Mouse (Mus musculus) forebrain, embryonic 13.5 days (tissue): ENCODE data around the gene Gm49383. TPM values are rescaled to one million over a fixed set of nuclear protein-coding genes. Genes with fewer than 3 reads are reported as not detected.
A peak's percentile ranks its signal among the peaks of the same experiment; 100 is the strongest.

ENCODE experiments used
- ATAC-seq: fragments of 200-750 bp; cut with Nextera tagmentation; 2 replicates; pipeline ENCODE4 v1.8.0; 2017
- H3K27ac ChIP-seq: fragments of 300-500 bp; sonication (generic); 2 replicates; pipeline ENCODE4 v1.5.1; 2015; ENCODE audit warnings: inconsistent platforms, mild to moderate bottlenecking, moderate library complexity
- H3K27me3 ChIP-seq: fragments of 300-500 bp; sonication (generic); 2 replicates; pipeline ENCODE4 v1.6.1; 2015; ENCODE audit warnings: mild to moderate bottlenecking, inconsistent platforms
- H3K36me3 ChIP-seq: fragments of 300-500 bp; sonication (generic); 2 replicates; pipeline ENCODE4 v1.6.1; 2015; ENCODE audit warnings: mild to moderate bottlenecking, inconsistent platforms; ENCODE audit not compliant: poor library complexity, severe bottlenecking
- H3K4me1 ChIP-seq: fragments of 300-500 bp; sonication (generic); 2 replicates; pipeline ENCODE4 v1.6.1; 2015; ENCODE audit warnings: inconsistent platforms
- H3K4me2 ChIP-seq: fragments of 300-500 bp; sonication (generic); 2 replicates; pipeline ENCODE4 v1.6.1; 2015; ENCODE audit warnings: inconsistent platforms, mild to moderate bottlenecking, moderate library complexity
- H3K4me3 ChIP-seq: fragments of 300-500 bp; sonication (generic); 2 replicates; pipeline ENCODE4 v1.5.1; 2015; ENCODE audit warnings: mild to moderate bottlenecking, inconsistent platforms
- H3K9ac ChIP-seq: fragments of 300-500 bp; sonication (generic); 2 replicates; pipeline ENCODE4 v1.6.1; 2015; ENCODE audit warnings: mild to moderate bottlenecking, inconsistent platforms
- H3K9me3 ChIP-seq: fragments of 300-500 bp; sonication (generic); replicated peaks from 2 replicates; pipeline ENCODE4 v1.6.1; 2016; ENCODE audit warnings: inconsistent platforms
- WGBS: fragments of 180-500 bp; shearing (Covaris S2); methylation state at CpG from one replicate; pipeline ENCODE4 v1.1.7; 2015; 5-methylcytosine and 5-hydroxymethylcytosine counted together
- polyA plus RNA-seq: library from polyadenylated mRNA; unstranded; fragments of >200 nt; fragmentation: Nextera tagmentation; extraction: Ambion mirVana; gene quantifications from 2 replicates; pipeline ENCODE4 v1.2.1, GENCODE M21; 2015

The Gm49383 gene
- polyA plus RNA-seq, 1 experiment from 2014 or later, result 37.0 TPM

DNA sequence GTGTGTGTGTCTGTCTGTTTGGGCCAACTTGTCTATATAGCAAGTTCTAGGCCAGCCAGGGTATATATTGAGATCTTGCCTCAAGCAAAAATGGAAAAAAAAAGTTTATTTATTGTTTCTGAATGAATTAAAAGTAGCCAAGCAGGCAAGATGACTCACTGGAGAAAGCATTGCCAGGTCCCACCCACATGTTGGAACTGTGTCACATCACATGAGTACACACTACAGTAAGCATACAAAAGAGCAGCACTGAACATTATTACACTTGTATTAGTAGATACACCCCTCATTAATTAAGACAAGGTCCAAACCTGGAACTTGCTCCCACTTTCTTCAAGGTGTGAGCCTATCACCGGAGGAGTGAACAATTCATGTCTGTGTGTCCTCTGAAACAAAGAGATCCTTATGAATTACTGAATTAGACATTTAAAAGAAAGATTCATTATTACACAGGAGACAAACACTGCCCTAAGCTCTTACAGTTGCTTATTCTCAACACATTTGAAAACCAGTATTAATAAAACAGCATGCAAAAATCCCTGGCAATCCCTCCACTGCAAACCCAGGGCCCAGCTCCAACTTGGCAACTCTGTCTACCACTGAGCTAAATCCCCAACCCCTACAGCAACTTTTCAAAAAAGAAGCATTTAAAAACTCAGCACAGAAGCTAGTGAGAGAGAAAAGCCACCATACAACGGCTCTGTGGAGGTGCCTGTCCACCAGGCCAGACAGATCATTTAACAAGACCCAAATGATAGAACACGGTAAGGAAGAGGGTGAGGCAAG lies 18.3 kb upstream of the Gm49383 start:
- Histone ChIP-seq H3K36me3 (peaks cover 58% of the 10 kb centered on the region), H3K4me3 (no peak overlapping the region), H3K27ac (no peak overlapping the region), H3K9me3 (no peaks in the 10 kb centered on the region), H3K4me2 (no peak overlapping the region), H3K4me1 (no peaks in the 10 kb centered on the region), H3K9ac (no peak overlapping the region), H3K27me3 (no peaks in the 10 kb centered on the region)
- 85% methylated on average over 3 of the region's 3 CpGs for WGBS
- peak; percentile 51; the same call in 1 of the 2 replicates for ATAC-seq

GRCm38 (mm10) chr12:69214393-69214792 lies 17.5 kb upstream of the Gm49383 start:
- Histone ChIP-seq H3K4me1 (no peaks in the 10 kb centered on the region), H3K9ac (no peak overlapping the region), H3K36me3 (peaks cover 59% of the 10 kb centered on the region), H3K4me2 (no peak overlapping the region), H3K27ac (no peak overlapping the region), H3K27me3 (no peaks in the 10 kb centered on the region), H3K4me3 (no peak overlapping the region), H3K9me3 (no peaks in the 10 kb centered on the region)
- 96% methylated on average over 7 of the region's 7 CpGs for WGBS
- no peak for ATAC-seq

DNA sequence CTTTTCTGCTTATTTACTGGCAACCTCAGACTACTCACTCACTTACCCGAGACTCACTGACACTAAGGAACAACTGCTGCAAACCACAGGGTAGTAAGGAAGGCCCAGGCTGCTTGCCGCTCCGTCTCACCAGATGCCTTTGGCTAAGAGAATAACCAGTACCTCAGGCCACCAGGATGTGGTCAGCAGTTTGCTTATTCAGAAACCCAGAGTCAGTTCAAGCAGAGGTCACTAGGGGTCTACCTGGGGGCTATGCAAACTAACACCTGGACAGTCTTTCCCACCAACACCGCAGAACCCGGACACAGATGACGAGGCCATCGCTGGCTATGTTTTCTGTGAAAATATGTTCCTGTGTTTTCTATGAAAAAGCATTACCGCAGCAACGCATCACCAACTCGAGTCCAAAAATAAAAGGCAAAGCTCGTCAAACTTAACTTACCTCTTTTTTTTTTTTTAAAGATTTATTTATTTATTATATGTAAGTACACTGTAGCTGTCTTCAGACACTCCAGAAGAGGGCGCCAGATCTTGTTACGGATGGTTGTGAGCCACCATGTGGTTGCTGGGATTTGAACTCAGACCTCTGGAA lies 16.4 kb upstream of the Gm49383 start:
- peaks cover 56% of the 10 kb centered on the region for H3K36me3 ChIP-seq
- 95% methylated on average over 13 of the region's 13 CpGs for WGBS

DNA sequence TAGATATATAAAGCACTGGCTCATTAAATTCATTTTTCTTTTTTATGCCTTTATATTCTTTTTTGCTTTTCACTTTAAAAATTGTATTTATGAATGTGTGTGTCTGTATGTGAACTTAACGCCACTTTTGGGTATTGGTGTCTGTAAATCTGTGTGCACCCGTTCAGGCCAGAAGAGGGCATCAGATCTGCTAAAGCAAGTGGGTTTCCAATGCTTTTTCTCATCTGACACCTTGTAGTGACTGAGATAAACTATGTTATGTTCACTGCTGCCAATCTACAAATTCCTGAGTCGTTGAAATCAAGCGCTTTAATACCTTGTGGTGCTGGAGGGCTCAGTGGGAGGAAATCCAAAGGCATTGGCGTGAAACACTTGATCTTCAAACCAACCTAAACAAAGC lies 14.2 kb upstream of the Gm49383 start:
- Histone ChIP-seq H3K9me3 (no peaks in the 10 kb centered on the region), H3K27ac (no peak overlapping the region), H3K36me3 (peaks cover 50% of the 10 kb centered on the region), H3K27me3 (no peaks in the 10 kb centered on the region), H3K4me1 (no peaks in the 10 kb centered on the region), H3K9ac (no peak overlapping the region), H3K4me2 (no peak overlapping the region), H3K4me3 (no peak overlapping the region)
- no peak for ATAC-seq
- 84% methylated on average over 5 of the region's 5 CpGs for WGBS

More for the DNA sequence above, 16.4 kb upstream of the Gm49383 start:
- H3K27ac ChIP-seq, result no peak overlapping the region
- no peak overlapping the region for H3K9ac ChIP-seq
- H3K27me3 ChIP-seq, result no peaks in the 10 kb centered on the region
- no peak overlapping the region for H3K4me3 ChIP-seq
- no peak overlapping the region for H3K4me2 ChIP-seq
- H3K4me1 ChIP-seq, result no peaks in the 10 kb centered on the region
- no peak for ATAC-seq
- H3K9me3 ChIP-seq, result no peaks in the 10 kb centered on the region

DNA sequence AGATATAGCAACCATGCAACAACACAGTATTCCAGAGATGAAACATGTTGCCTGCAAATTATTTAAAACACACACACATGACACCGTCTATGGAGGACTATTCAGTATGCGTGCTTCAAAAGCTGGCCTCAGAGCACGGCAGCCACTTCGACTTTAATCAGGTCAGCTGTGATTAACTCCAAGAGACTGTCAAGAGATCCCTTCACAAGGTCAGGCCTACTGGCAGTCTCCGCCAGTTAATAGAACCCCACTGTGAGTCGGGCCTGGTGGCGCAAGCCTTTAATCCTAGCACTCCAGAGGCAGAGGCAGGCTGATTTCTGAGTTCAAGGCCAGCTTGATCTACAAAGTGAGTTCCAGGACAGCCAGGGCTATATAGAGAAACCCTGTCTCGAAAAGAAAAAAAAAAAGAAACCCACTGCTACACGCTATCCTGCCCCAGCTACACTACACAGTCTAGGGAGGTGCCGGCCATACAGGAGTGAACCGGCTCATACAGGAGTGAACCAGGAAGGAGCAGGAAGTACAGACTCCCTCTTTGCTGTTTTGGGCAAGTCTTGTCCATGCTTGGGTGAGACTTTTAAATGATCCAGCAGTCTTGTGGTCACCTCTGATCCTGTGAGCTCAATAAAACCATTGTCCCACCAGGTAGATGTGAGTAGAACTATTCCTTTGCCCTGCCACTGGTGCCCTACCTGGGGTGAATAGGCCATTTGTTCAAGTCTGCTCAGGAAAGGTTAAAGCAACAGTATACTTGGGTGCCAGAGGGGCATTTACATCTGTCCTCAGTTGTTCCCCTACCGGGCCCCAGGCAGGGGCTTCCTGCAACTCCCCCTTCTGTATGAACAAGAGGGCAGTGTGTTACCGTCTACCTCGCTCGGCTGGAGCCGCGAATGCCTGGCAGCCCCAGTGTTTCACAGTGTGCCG lies 13.4 kb upstream of the Gm49383 start:
- Histone ChIP-seq H3K4me1 (no peaks in the 10 kb centered on the region), H3K36me3 (peaks cover 46% of the 10 kb centered on the region), H3K27me3 (no peaks in the 10 kb centered on the region), H3K4me2 (no peak overlapping the region), H3K27ac (no peak overlapping the region), H3K9ac (no peak overlapping the region), H3K4me3 (no peak overlapping the region), H3K9me3 (no peaks in the 10 kb centered on the region)
- 88% methylated on average over 18 of the region's 18 CpGs for WGBS
- no peak for ATAC-seq

DNA sequence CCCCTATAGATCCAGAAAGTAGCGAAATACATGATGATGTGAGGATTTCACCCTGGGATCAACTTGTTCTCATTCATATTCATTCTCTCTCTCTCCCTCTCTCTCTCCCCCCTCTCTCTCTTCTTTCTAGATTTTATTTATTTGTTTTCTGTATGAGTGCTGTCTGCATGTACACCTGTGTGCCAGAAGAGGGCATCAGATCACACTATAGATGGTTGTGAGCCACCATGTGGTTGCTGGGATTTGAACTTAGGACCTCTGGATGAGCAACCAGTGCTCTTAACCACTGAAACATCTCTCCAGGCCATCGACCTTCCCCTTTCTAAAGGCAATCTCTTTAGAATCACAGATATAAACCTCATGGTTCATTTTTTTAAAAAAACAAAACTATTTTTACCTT lies 11.6 kb upstream of the Gm49383 start:
- 90% methylated on average over 2 of the region's 2 CpGs for WGBS
- H3K27me3 ChIP-seq, result no peaks in the 10 kb centered on the region
- ATAC-seq, result no peak
- no peaks in the 10 kb centered on the region for H3K9me3 ChIP-seq
- H3K9ac ChIP-seq, result no peak overlapping the region
- peaks cover 34% of the 10 kb centered on the region; the same call in 1 of the 2 replicates for H3K36me3 ChIP-seq
- H3K4me2 ChIP-seq, result no peak overlapping the region
- no peaks in the 10 kb centered on the region for H3K4me1 ChIP-seq
- H3K27ac ChIP-seq, result no peak overlapping the region
- no peak overlapping the region for H3K4me3 ChIP-seq

DNA sequence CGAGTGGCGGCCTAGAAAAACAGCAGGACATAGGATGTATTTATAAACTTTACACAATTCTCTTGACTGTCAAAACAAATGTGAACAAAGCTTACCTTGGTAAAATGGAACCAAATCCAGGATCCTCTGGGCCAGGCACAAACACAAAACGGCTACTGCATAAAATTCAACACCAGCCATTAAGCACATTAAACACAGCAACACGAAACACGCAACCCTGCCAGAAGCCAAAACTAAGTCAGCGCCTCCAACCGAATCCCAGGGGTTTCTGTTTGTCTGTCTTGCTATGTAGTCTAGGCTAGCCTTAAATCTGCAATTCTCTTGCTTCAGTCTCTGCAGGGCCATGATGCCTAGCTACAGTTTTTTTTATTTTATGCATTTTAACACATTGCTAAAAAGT lies 11.0 kb upstream of the Gm49383 start:
- 94% methylated on average over 7 of the region's 7 CpGs for WGBS
- Histone ChIP-seq H3K27me3 (no peaks in the 10 kb centered on the region), H3K9ac (no peak overlapping the region), H3K4me2 (no peak overlapping the region), H3K36me3 (peaks cover 32% of the 10 kb centered on the region), H3K27ac (no peak overlapping the region), H3K4me3 (no peak overlapping the region), H3K9me3 (no peaks in the 10 kb centered on the region), H3K4me1 (no peaks in the 10 kb centered on the region)
- ATAC-seq, result no peak

- WGBS, result 91% methylated on average over 8 of the region's 8 CpGs
- no peaks in the 10 kb centered on the region for H3K27me3 ChIP-seq
- H3K9ac ChIP-seq, result no peak overlapping the region
- H3K9me3 ChIP-seq, result no peaks in the 10 kb centered on the region
- no peak overlapping the region for H3K27ac ChIP-seq
- ATAC-seq, result no peak
- no peak overlapping the region for H3K4me3 ChIP-seq
- H3K4me1 ChIP-seq, result no peaks in the 10 kb centered on the region
- H3K36me3 ChIP-seq, result peaks cover 34% of the 10 kb centered on the region
- no peak overlapping the region for H3K4me2 ChIP-seq
Measured at GRCm38 (mm10) chr12:69207396-69207795, 10.5 kb upstream of the Gm49383 start.

DNA sequence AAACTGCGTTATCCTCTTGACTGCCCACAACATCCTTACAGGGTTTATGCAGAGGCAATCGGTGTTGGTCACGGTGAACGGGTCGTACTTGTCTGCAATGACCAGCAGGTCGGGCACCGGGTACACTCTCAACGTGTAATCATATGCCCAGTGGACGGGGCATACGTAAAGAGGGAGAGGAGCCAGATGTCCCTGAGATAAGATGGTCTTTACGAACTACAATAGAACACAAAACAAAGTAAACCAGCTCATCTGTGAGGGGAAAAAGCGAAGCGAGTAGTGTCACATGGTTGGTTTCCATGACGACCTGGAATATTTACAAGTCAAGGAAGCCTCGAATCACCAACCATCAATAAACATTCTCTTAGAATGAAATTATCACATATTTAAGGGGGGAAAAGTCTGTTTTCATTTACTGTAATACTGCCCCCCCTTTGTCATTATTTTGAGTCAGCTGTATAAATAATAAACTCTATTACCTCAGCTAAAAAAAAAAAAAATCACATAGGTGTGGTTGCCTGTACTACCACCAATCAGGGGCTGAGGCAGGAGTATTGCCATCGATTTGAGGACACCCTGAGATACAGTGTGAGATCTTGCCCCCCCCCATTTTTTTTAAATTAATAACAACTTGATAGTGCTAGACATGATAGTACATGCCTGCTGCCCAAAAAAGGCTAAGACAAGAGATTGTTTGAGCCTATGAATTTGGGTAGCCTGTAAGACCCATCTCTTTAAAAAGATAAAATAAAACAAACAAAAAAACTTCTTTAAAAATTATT lies 7.3 kb upstream of the Gm49383 start, which contains the start of gene Gm49384:
Gm49384 (minus strand) TSS at position 216 of the 782 bp plus-strand sequence.
- peaks cover 3% of the 10 kb centered on the region; the same call in 1 of the 2 replicates for H3K4me1 ChIP-seq
- no peaks in the 10 kb centered on the region for H3K27me3 ChIP-seq
- ATAC-seq, result peak; percentile 61; the same call in 1 of the 2 replicates
- H3K27ac ChIP-seq, result no peak within 1 kb of the TSS
- no peak within 1 kb of the TSS for H3K4me3 ChIP-seq
- no peak within 1 kb of the TSS for H3K4me2 ChIP-seq
- H3K36me3 ChIP-seq, result peaks cover 46% of the 10 kb centered on the region
- H3K9me3 ChIP-seq, result no peaks in the 10 kb centered on the region
- 77% methylated on average over 16 of the region's 16 CpGs for WGBS
- no peak within 1 kb of the TSS for H3K9ac ChIP-seq

GRCm38 (mm10) chr12:69198985-69199384 lies 2.1 kb upstream of the Gm49383 start:
- Histone ChIP-seq H3K4me1 (peaks cover 29% of the 10 kb centered on the region), H3K36me3 (peaks cover 35% of the 10 kb centered on the region), H3K27me3 (no peaks in the 10 kb centered on the region), H3K27ac (no peak overlapping the region), H3K9ac (0 out of 2 replicates have a peak overlapping the region, but pooled peaks have one; percentile 19), H3K9me3 (no peaks in the 10 kb centered on the region), H3K4me2 (peak overlapping the region; percentile 91), H3K4me3 (no peak overlapping the region)
- ATAC-seq, result no peak

GRCm38 (mm10) chr12:69198164-69198535 lies 1.2 kb upstream of the Gm49383 start, which contains the start of gene Dnaaf2:
Gene Dnaaf2 (minus strand): TSS chr12:69198429.
- ATAC-seq, result peak; percentile 25
- under 1% methylated on average over 18 of the region's 18 CpGs for WGBS
- Histone ChIP-seq H3K9me3 (no peaks in the 10 kb centered on the region), H3K4me2 (peak within 1 kb of the TSS; percentile 91), H3K4me3 (peak within 1 kb of the TSS; percentile 93), H3K4me1 (peaks cover 29% of the 10 kb centered on the region), H3K9ac (peak within 1 kb of the TSS; percentile 90), H3K27ac (peak within 1 kb of the TSS; percentile 91), H3K36me3 (peaks cover 32% of the 10 kb centered on the region), H3K27me3 (no peaks in the 10 kb centered on the region)
